Mouse (Mus musculus) Muller cell, postnatal 12 days (primary cell): Measurements from ENCODE around the gene Best1.
A peak's percentile ranks its signal among the peaks of the same experiment; 100 is the strongest.
"Not testable (repeated sequence)": the region's sequence is repeated elsewhere in the genome, so short reads cannot be mapped to it uniquely, and the experiment has no call there.

ENCODE experiments used
- DNase-seq: peaks from one replicate; pipeline ENCODE4 v3.0.0-alpha.2; 2015; ENCODE audit errors: inconsistent ontology term

Best1 gene

GRCm38 (mm10) chr19:9991304-9991703 is 10.1 kb downstream of the Best1 start:
- DNase-seq: peak; percentile 71

GRCm38 (mm10) chr19:9989884-9990256 is 11.6 kb downstream of the Best1 start:
- DNase-seq: no peak

- DNase-seq: no peak
Observed at GRCm38 (mm10) chr19:9989171-9989883, 12.1 kb downstream of the Best1 start.

GRCm38 (mm10) chr19:9987593-9987992 is 13.8 kb downstream of the Best1 start:
- DNase-seq: no peak

GRCm38 (mm10) chr19:9987192-9987591 is 14.2 kb downstream of the Best1 start:
- DNase-seq: no peak

- no peak for DNase-seq
Observed at GRCm38 (mm10) chr19:9985900-9986421, 15.5 kb downstream of the Best1 start.

GRCm38 (mm10) chr19:9985190-9985899 is 16.1 kb downstream of the Best1 start:
- no peak for DNase-seq

GRCm38 (mm10) chr19:9984111-9985055 is 17.1 kb downstream of the Best1 start:
- DNase-seq: no peak

GRCm38 (mm10) chr19:9982852-9983542 is 18.4 kb downstream of the Best1 start:
- no peak for DNase-seq

GRCm38 (mm10) chr19:9982151-9982851 is 19.1 kb downstream of the Best1 start:
- peak; percentile 99 for DNase-seq

GRCm38 (mm10) chr19:9981621-9982020 is 19.8 kb downstream of the Best1 start:
- DNase-seq: no peak

GRCm38 (mm10) chr19:9980258-9980657 is 21.2 kb downstream of the Best1 start, which contains the start of gene Fth1:
TSS of gene Fth1 (plus strand) at chr19:9980598.
- no peak for DNase-seq

- no peak for DNase-seq
Observed at GRCm38 (mm10) chr19:9979156-9979555, 22.3 kb downstream of the Best1 start.

- peak; percentile 92 for DNase-seq
Observed at GRCm38 (mm10) chr19:9978431-9978951, 22.9 kb downstream of the Best1 start.

GRCm38 (mm10) chr19:9977085-9977484 is 24.3 kb downstream of the Best1 start:
- no peak for DNase-seq

GRCm38 (mm10) chr19:9974853-9975252 is 26.6 kb downstream of the Best1 start:
- not testable (repeated sequence) for DNase-seq

- DNase-seq: no peak
Observed at GRCm38 (mm10) chr19:9968081-9968787, 33.2 kb downstream of the Best1 start.

- DNase-seq: peak; percentile 55
Observed at GRCm38 (mm10) chr19:9966096-9966867, 35.2 kb downstream of the Best1 start.
